Comparison of ENCODE assay signal across 8 mouse cellular contexts in genomic region chr9:121709898-121710583, GRCm38 (mm10). TPM values are rescaled to one million over a fixed set of nuclear protein-coding genes. Genes with fewer than 3 reads are reported as not detected.
DNase-seq lines count a peak whose midpoint lies in the region; ATAC-seq and TF ChIP-seq lines count a peak whose summit lies in the region.

Ss18l2 (plus strand) TSS chr9:121710329.

- TF ChIP-seq CTCF in E14TG2a.4 (conservative IDR thresholded peaks at IDR 0.05; ENCODE audit: low read length): no peak
- no peak for TF ChIP-seq CTCF in heart, postnatal 0 days (IDR thresholded peaks at IDR 0.05; ENCODE audit: low read depth)
- no peak for TF ChIP-seq CTCF in testis, adult 2 months (IDR thresholded peaks at IDR 0.05; ENCODE audit: control insufficient read depth, insufficient read depth, insufficient replicate concordance, low read depth, low read length)

- H3K36me3 ChIP-seq in E14TG2a.4 (ENCODE audit: insufficient read depth, low read length): peaks cover 21% of the 10 kb centered on the region
- peaks cover 15% of the 10 kb centered on the region; the same call in 1 of the 2 replicates for H3K36me3 ChIP-seq in forebrain, embryonic 12.5 days (replicated peaks)
- peaks cover 12% of the 10 kb centered on the region for H3K36me3 ChIP-seq in heart, postnatal 0 days (replicated peaks; ENCODE audit: control insufficient read depth, insufficient read depth, low read length)
- H3K36me3 ChIP-seq in liver, embryonic 16.5 days (ENCODE audit: control insufficient read depth, insufficient read depth): peaks cover 8% of the 10 kb centered on the region
- peaks cover 16% of the 10 kb centered on the region for H3K36me3 ChIP-seq in neural tube, embryonic 13.5 days
- H3K36me3 ChIP-seq in testis, adult 2 months (ENCODE audit: control insufficient read depth, insufficient read depth, low read length): no peaks in the 10 kb centered on the region

- peak; percentile 100 for ATAC-seq in forebrain, embryonic 12.5 days (ENCODE audit: low FRiP score)
- ATAC-seq in heart, postnatal 0 days (ENCODE audit: insufficient read depth, low read depth): peak; percentile 100
- peak; percentile 95 for ATAC-seq in liver, embryonic 16.5 days (ENCODE audit: low read depth)
- peak; percentile 99 for ATAC-seq in neural tube, embryonic 13.5 days (ENCODE audit: low read depth)

- TF ChIP-seq EP300 in heart, postnatal 0 days (IDR thresholded peaks at IDR 0.05; ENCODE audit: low read depth): peak; percentile 83; the same call in 1 of the 2 replicates

- peaks cover 31% of the 10 kb centered on the region for H3K4me1 ChIP-seq in E14TG2a.4 (replicated peaks; ENCODE audit: low read depth, low read length)
- peaks cover 29% of the 10 kb centered on the region for H3K4me1 ChIP-seq in forebrain, embryonic 12.5 days
- H3K4me1 ChIP-seq in heart, postnatal 0 days (ENCODE audit: control insufficient read depth, insufficient read depth): peaks cover 12% of the 10 kb centered on the region
- peaks cover 41% of the 10 kb centered on the region for H3K4me1 ChIP-seq in liver, embryonic 16.5 days (ENCODE audit: control insufficient read depth, low read depth, low read length)
- peaks cover 33% of the 10 kb centered on the region for H3K4me1 ChIP-seq in neural tube, embryonic 13.5 days (replicated peaks)
- H3K4me1 ChIP-seq in testis, adult 2 months (ENCODE audit: control insufficient read depth, insufficient read depth, low read length): peaks cover 13% of the 10 kb centered on the region

- H3K27me3 ChIP-seq in E14TG2a.4 (ENCODE audit: insufficient read depth, low read length): no peaks in the 10 kb centered on the region; the same call in 1 of the 2 replicates
- H3K27me3 ChIP-seq in forebrain, embryonic 12.5 days: 0 out of 2 replicates have a peak, but pooled peaks cover 5% of the 10 kb centered on the region
- H3K27me3 ChIP-seq in heart, postnatal 0 days (ENCODE audit: control insufficient read depth, insufficient read depth, low read length): no peaks in the 10 kb centered on the region
- H3K27me3 ChIP-seq in liver, embryonic 16.5 days (ENCODE audit: control insufficient read depth, insufficient read depth, low read depth, low read length): no peaks in the 10 kb centered on the region
- no peaks in the 10 kb centered on the region; the same call in 1 of the 2 replicates for H3K27me3 ChIP-seq in neural tube, embryonic 13.5 days
- H3K27me3 ChIP-seq in testis, adult 2 months (ENCODE audit: control insufficient read depth, insufficient read depth, low read length): no peaks in the 10 kb centered on the region

- peak within 1 kb of the TSS; percentile 88 for H3K27ac ChIP-seq in forebrain, embryonic 12.5 days
- H3K27ac ChIP-seq in heart, postnatal 0 days (ENCODE audit: low read depth): peak within 1 kb of the TSS; percentile 98
- peak within 1 kb of the TSS; percentile 95 for H3K27ac ChIP-seq in liver, embryonic 16.5 days (ENCODE audit: low read length)
- H3K27ac ChIP-seq in neural tube, embryonic 13.5 days (replicated peaks): peak within 1 kb of the TSS; percentile 92
- peak within 1 kb of the TSS; percentile 5; the same call in 1 of the 2 replicates for H3K27ac ChIP-seq in testis, adult 2 months (ENCODE audit: control insufficient read depth, insufficient read depth, low read depth, low read length)

- no peaks in the 10 kb centered on the region for H3K9me3 ChIP-seq in E14TG2a.4 (ENCODE audit: low read length)
- H3K9me3 ChIP-seq in forebrain, embryonic 12.5 days: no peaks in the 10 kb centered on the region
- no peaks in the 10 kb centered on the region for H3K9me3 ChIP-seq in heart, postnatal 0 days (replicated peaks; ENCODE audit: control insufficient read depth, low read length)
- H3K9me3 ChIP-seq in liver, embryonic 16.5 days (replicated peaks; ENCODE audit: control insufficient read depth, low read length): no peaks in the 10 kb centered on the region
- H3K9me3 ChIP-seq in neural tube, embryonic 13.5 days: no peaks in the 10 kb centered on the region

- TF ChIP-seq POLR2A in testis, adult 2 months (IDR thresholded peaks at IDR 0.05; ENCODE audit: control insufficient read depth, low read depth, low read length): peak; percentile 58; the same call in 1 of the 2 replicates

- peak within 1 kb of the TSS; percentile 99 for H3K4me3 ChIP-seq in E14TG2a.4 (replicated peaks; ENCODE audit: low read length)
- H3K4me3 ChIP-seq in forebrain, embryonic 12.5 days (replicated peaks): peak within 1 kb of the TSS; percentile 87
- peak within 1 kb of the TSS; percentile 71 for H3K4me3 ChIP-seq in heart, postnatal 0 days (ENCODE audit: low read depth, low read length)
- H3K4me3 ChIP-seq in liver, embryonic 16.5 days (ENCODE audit: low read depth, low read length): peak within 1 kb of the TSS; percentile 94
- peak within 1 kb of the TSS; percentile 79 for H3K4me3 ChIP-seq in neural tube, embryonic 13.5 days
- peak within 1 kb of the TSS; percentile 74 for H3K4me3 ChIP-seq in testis, adult 2 months (ENCODE audit: control insufficient read depth, low read depth, low read length)

- peak within 1 kb of the TSS; percentile 88 for H3K9ac ChIP-seq in forebrain, embryonic 12.5 days
- peak within 1 kb of the TSS; percentile 85 for H3K9ac ChIP-seq in heart, postnatal 0 days (replicated peaks; ENCODE audit: low read depth, low read length)
- H3K9ac ChIP-seq in liver, embryonic 16.5 days (ENCODE audit: low read depth, low read length): peak within 1 kb of the TSS; percentile 84
- peak within 1 kb of the TSS; percentile 91 for H3K9ac ChIP-seq in neural tube, embryonic 13.5 days

- peak; percentile 99 for DNase-seq in c-Kit-positive CD71-positive TER-119-positive erythroid progenitor cells, embryonic 14.5 days (ENCODE audit: low spot score)
- peak; percentile 99 for DNase-seq in heart, postnatal 0 days (ENCODE audit: low spot score)
- peak; percentile 100 for DNase-seq in kidney, postnatal 4 days

- peak within 1 kb of the TSS; percentile 85 for H3K4me2 ChIP-seq in forebrain, embryonic 12.5 days
- H3K4me2 ChIP-seq in heart, postnatal 0 days (ENCODE audit: low read depth, low read length): peak within 1 kb of the TSS; percentile 75
- H3K4me2 ChIP-seq in liver, embryonic 16.5 days (ENCODE audit: low read depth, low read length): peak within 1 kb of the TSS; percentile 84
- H3K4me2 ChIP-seq in neural tube, embryonic 13.5 days: peak within 1 kb of the TSS; percentile 89

- WGBS in forebrain, embryonic 12.5 days: 5% methylated on average over 37 of the region's 37 CpGs
- WGBS in heart, postnatal 0 days: 5% methylated on average over 37 of the region's 37 CpGs
- 3% methylated on average over 37 of the region's 37 CpGs for WGBS in liver, embryonic 16.5 days (ENCODE audit: insufficient replicate concordance)
- WGBS in neural tube, embryonic 13.5 days: 5% methylated on average over 37 of the region's 37 CpGs

RNA-seq across cellular contexts. Expression of gene Ss18l2, which starts in this region (rescaled TPM):
- polyA plus RNA-seq in forebrain, embryonic 12.5 days (2016; fragmentation: Nextera tagmentation; extraction: Ambion mirVana): 97.5 and 104 TPM in 2 replicates
- total RNA-seq in heart, postnatal 0 days (2014; rRNA removed; ENCODE audit: low replicate concordance): 109 and 136 TPM in 2 replicates
- polyA plus RNA-seq in heart, postnatal 0 days (2015; fragmentation: Nextera tagmentation; extraction: Ambion mirVana): 362 and 379 TPM in 2 replicates
- polyA plus RNA-seq in liver, embryonic 16.5 days (2015; fragmentation: Nextera tagmentation; extraction: Ambion mirVana): 54.9 and 55.5 TPM in 2 replicates
- 162 and 189 TPM in 2 replicates for polyA plus RNA-seq in neural tube, embryonic 13.5 days (2015; fragmentation: Nextera tagmentation; extraction: Ambion mirVana)
- polyA plus RNA-seq in testis, adult 2 months (2012; rRNA removed): 10.1 and 11.6 TPM in 2 replicates

Comparison
In these comparisons a context has a peak if more than half of its experiments do, and no peak if none do; other contexts are left out.
1. Peak in every context shown above with its lines: DNase-seq, ATAC-seq, H3K4me3 ChIP-seq and H3K27ac ChIP-seq.
2. H3K27ac ChIP-seq: peak in every context shown above with its lines; median percentile 98 in heart, postnatal 0 days; 95 in liver, embryonic 16.5 days; 92 in neural tube, embryonic 13.5 days; 88 in forebrain, embryonic 12.5 days; 5 in testis, adult 2 months.